Mouse (Mus musculus) hindbrain, postnatal 0 days (tissue): Measurements from ENCODE around the gene Tti1. TPM values are rescaled to one million over a fixed set of nuclear protein-coding genes. Genes with fewer than 3 reads are reported as not detected.

ENCODE experiments used
- ATAC-seq: fragments of 200-750 bp; cut with Nextera tagmentation; 2 replicates; pipeline ENCODE4 v1.8.0; 2017; ENCODE audit warnings: mild to moderate bottlenecking, moderate TSS enrichment, moderate library complexity
- DNase-seq: peaks from one replicate; pipeline ENCODE4 v3.0.0-alpha.2; 2015; ENCODE audit warnings: low spot score
- H3K27ac ChIP-seq: fragments of 300-500 bp; sonication (generic); 2 replicates; pipeline ENCODE4 v1.5.1; 2014; ENCODE audit warnings: mild to moderate bottlenecking
- H3K27me3 ChIP-seq: fragments of 300-500 bp; sonication (generic); 2 replicates; pipeline ENCODE4 v1.6.1; 2014; ENCODE audit warnings: low read length, mixed read lengths; ENCODE audit not compliant: insufficient read depth
- H3K36me3 ChIP-seq: fragments of 300-500 bp; sonication (generic); 2 replicates; pipeline ENCODE4 v1.6.1; 2014; ENCODE audit warnings: low read length, mixed read lengths; ENCODE audit not compliant: insufficient read depth
- H3K4me1 ChIP-seq: fragments of 300-500 bp; sonication (generic); 2 replicates; pipeline ENCODE4 v1.6.1; 2014; ENCODE audit warnings: antibody characterized with exemption, low read length, mixed read lengths; ENCODE audit not compliant: insufficient read depth
- H3K4me2 ChIP-seq: fragments of 300-500 bp; sonication (generic); 2 replicates; pipeline ENCODE4 v1.6.1; 2014; ENCODE audit warnings: low read depth, mild to moderate bottlenecking, low read length, moderate library complexity, mixed read lengths
- H3K4me3 ChIP-seq: fragments of 300-500 bp; sonication (generic); 2 replicates; pipeline ENCODE4 v1.5.1; 2014; ENCODE audit warnings: low read length
- H3K9ac ChIP-seq: fragments of 300-500 bp; sonication (generic); replicated peaks from 2 replicates; pipeline ENCODE4 v1.6.1; 2014; ENCODE audit warnings: mild to moderate bottlenecking, low read length, moderate library complexity, mixed read lengths
- H3K9me3 ChIP-seq: fragments of 300-500 bp; sonication (generic); 2 replicates; pipeline ENCODE4 v1.6.1; 2016; ENCODE audit warnings: low read length, mixed read lengths
- CTCF ChIP-seq: IDR thresholded peaks from 2 replicates; pipeline ENCODE4 v1.5.1; 2016; ENCODE audit warnings: antibody characterized with exemption, control low read depth, low read depth
- WGBS: fragments of 180-500 bp; shearing (Covaris S2); extraction: QIAGEN DNeasy Blood & Tissue Kit; methylation state at CpG from one replicate; pipeline ENCODE4 v1.1.7; 2014; 5-methylcytosine and 5-hydroxymethylcytosine counted together
- polyA plus RNA-seq: library from polyadenylated mRNA; unstranded; fragments of >200 nt; fragmentation: Nextera tagmentation; extraction: Ambion mirVana; gene quantifications from 2 replicates; pipeline ENCODE4 v1.2.1, GENCODE M21; 2015
- total RNA-seq: library from RNA; depleted of rRNA; stranded (reverse); fragments of >200 nt; gene quantifications from 2 replicates; pipeline ENCODE4 v1.2.3, GENCODE M21; 2014

Gene Tti1
- total and polyA plus RNA-seq, 2 experiments from 2014 or later = 9.5 to 18.2 TPM

GRCm38 (mm10) chr2:158068444-158068971, 40.3 kb upstream of the Tti1 start:
- H3K4me2 ChIP-seq = no peak overlapping the region
- no peak for DNase-seq
- H3K36me3 ChIP-seq = peaks cover 22% of the 10 kb centered on the region; the same call in 1 of the 2 replicates
- no peaks in the 10 kb centered on the region for H3K4me1 ChIP-seq
- H3K9ac ChIP-seq = no peak overlapping the region
- H3K27me3 ChIP-seq = no peaks in the 10 kb centered on the region
- H3K4me3 ChIP-seq = no peak overlapping the region
- H3K27ac ChIP-seq = no peak overlapping the region
- no peak for TF ChIP-seq CTCF
- H3K9me3 ChIP-seq = no peaks in the 10 kb centered on the region
- no peak for ATAC-seq

- Histone ChIP-seq H3K4me2 (no peak overlapping the region), H3K27me3 (no peaks in the 10 kb centered on the region), H3K4me1 (no peaks in the 10 kb centered on the region), H3K9me3 (no peaks in the 10 kb centered on the region), H3K4me3 (no peak overlapping the region), H3K9ac (no peak overlapping the region), H3K27ac (no peak overlapping the region), H3K36me3 (0 out of 2 replicates have a peak, but pooled peaks cover 16% of the 10 kb centered on the region)
- WGBS = 93% methylated on average over 5 of the region's 5 CpGs
- ATAC-seq (no peak), DNase-seq (no peak)
- no peak for TF ChIP-seq CTCF
These were observed 39.1 kb upstream of the Tti1 start for GRCm38 (mm10) chr2:158067260-158067824.

DNA sequence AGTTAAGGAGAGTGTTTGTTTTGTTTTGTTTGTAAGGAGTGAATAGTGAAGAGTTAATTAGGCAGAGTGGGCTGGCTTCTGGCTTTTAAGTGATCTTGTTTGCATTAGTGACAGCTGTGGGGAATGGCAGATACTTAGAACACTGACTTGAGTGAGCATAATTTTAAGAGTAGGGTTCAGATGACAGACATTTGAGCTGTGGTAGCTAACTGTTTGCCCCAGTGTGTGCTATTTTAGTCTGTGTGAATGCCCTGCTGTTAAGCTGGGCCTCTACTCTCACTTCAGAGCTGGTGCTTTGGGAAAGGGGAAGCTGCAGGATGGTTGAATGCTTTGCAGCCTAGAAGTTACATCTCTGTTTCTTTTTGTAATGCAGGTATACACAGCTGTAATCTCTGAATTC, 38.2 kb upstream of the Tti1 start:
- Histone ChIP-seq H3K27ac (no peak overlapping the region), H3K4me2 (no peak overlapping the region), H3K4me1 (no peaks in the 10 kb centered on the region), H3K4me3 (no peak overlapping the region), H3K27me3 (no peaks in the 10 kb centered on the region), H3K9ac (no peak overlapping the region), H3K36me3 (peaks cover 10% of the 10 kb centered on the region; the same call in 1 of the 2 replicates), H3K9me3 (no peaks in the 10 kb centered on the region)
- no peak for TF ChIP-seq CTCF
- ATAC-seq (no peak), DNase-seq (no peak)

DNA sequence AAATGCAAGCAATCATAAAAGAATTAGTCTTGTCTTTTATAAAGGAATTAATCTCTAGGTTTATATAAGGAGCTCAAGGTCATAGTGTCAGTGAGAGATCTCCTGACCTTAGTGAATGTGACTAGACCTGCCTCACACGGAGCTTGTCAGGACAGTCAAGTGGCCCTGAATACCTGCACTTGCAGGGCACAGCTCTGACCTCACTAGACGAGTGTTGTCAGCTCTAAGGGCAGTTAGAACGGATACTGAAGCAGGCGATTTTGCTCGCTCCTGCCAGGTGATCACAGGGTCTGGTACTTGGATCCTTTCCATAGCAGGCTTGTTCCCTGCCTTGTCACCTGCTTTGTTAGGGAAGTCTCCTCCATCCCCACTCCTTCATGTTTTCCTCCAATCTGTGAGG, 36.8 kb upstream of the Tti1 start:
- 75% methylated on average over 5 of the region's 5 CpGs for WGBS
- Histone ChIP-seq H3K27me3 (no peaks in the 10 kb centered on the region), H3K9ac (no peak overlapping the region), H3K4me3 (no peak overlapping the region), H3K4me2 (no peak overlapping the region), H3K36me3 (peaks cover 12% of the 10 kb centered on the region; the same call in 1 of the 2 replicates), H3K9me3 (no peaks in the 10 kb centered on the region), H3K4me1 (no peaks in the 10 kb centered on the region; the same call in 1 of the 2 replicates), H3K27ac (no peak overlapping the region)
- no peak for TF ChIP-seq CTCF
- no peak for ATAC-seq
- DNase-seq = no peak

DNA sequence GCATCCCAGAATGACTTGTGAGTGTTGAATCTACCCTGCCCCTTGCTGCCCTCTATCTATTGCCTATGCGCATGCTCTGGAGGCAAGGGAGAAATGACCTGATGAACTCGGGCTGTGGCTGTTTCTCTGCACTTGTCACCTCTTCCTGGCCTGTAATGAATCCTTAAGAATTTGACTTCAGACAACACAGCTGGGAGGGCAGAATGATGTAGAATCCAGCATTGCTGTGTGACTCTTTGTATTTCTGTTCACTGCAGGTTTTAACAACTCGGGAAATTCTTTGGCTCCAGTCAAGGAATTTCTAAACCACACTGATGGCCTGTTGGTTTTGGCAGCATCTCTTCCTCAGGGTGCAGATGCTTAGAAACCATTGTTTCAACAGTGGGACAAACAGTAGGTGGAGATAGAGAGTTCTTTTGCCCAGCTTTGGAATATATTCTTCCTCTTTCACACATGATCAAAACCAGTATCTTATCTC, 36.4 kb upstream of the Tti1 start:
- Histone ChIP-seq H3K36me3 (peaks cover 14% of the 10 kb centered on the region; the same call in 1 of the 2 replicates), H3K9ac (no peak overlapping the region), H3K4me3 (no peak overlapping the region), H3K4me2 (no peak overlapping the region), H3K27me3 (no peaks in the 10 kb centered on the region), H3K27ac (no peak overlapping the region), H3K4me1 (no peaks in the 10 kb centered on the region; the same call in 1 of the 2 replicates), H3K9me3 (no peaks in the 10 kb centered on the region)
- ATAC-seq (no peak), DNase-seq (peak; percentile 54)
- peak; percentile 70 for TF ChIP-seq CTCF
- 51% methylated on average over 3 of the region's 3 CpGs for WGBS

DNA sequence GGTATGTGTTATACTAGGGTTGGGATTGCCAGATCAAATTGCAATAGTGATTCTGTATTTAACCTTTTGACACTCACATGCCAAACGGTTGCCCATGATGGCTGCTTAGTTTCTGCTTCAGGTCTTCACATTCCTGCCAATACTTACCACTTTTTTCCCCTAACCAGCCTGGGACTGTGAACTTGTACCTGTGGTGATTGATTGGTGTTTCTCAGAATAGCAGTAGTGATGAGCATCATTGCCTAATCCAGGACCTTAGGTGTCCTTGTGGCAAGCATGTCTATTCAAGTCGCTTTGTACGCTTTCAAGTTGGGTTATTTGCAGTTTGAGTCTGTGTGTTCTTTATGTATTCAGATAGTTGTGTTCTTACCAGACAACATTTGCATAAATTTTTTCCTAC, 34.8 kb upstream of the Tti1 start:
- no peak overlapping the region for H3K9ac ChIP-seq
- no peak overlapping the region for H3K27ac ChIP-seq
- peaks cover 14% of the 10 kb centered on the region; the same call in 1 of the 2 replicates for H3K36me3 ChIP-seq
- no peak for ATAC-seq
- H3K4me1 ChIP-seq = no peaks in the 10 kb centered on the region; the same call in 1 of the 2 replicates
- H3K4me3 ChIP-seq = no peak overlapping the region
- DNase-seq = no peak
- 96% methylated on average over 3 of the region's 3 CpGs for WGBS
- no peaks in the 10 kb centered on the region for H3K9me3 ChIP-seq
- H3K4me2 ChIP-seq = no peak overlapping the region
- TF ChIP-seq CTCF = no peak
- no peaks in the 10 kb centered on the region for H3K27me3 ChIP-seq

GRCm38 (mm10) chr2:158059666-158060105, 31.5 kb upstream of the Tti1 start:
- H3K27ac ChIP-seq = 0 out of 2 replicates have a peak overlapping the region, but pooled peaks have one; percentile 0
- no peak overlapping the region for H3K4me3 ChIP-seq
- no peak for ATAC-seq
- peaks cover 11% of the 10 kb centered on the region; the same call in 1 of the 2 replicates for H3K36me3 ChIP-seq
- H3K4me2 ChIP-seq = no peak overlapping the region
- WGBS = 41% methylated on average over 8 of the region's 8 CpGs
- peak; percentile 47 for DNase-seq
- no peaks in the 10 kb centered on the region for H3K9me3 ChIP-seq
- TF ChIP-seq CTCF = no peak
- H3K4me1 ChIP-seq = no peaks in the 10 kb centered on the region; the same call in 1 of the 2 replicates
- no peak overlapping the region for H3K9ac ChIP-seq
- H3K27me3 ChIP-seq = no peaks in the 10 kb centered on the region
